ENCODE assay signal across 14 mouse cellular contexts in the genomic region with DNA sequence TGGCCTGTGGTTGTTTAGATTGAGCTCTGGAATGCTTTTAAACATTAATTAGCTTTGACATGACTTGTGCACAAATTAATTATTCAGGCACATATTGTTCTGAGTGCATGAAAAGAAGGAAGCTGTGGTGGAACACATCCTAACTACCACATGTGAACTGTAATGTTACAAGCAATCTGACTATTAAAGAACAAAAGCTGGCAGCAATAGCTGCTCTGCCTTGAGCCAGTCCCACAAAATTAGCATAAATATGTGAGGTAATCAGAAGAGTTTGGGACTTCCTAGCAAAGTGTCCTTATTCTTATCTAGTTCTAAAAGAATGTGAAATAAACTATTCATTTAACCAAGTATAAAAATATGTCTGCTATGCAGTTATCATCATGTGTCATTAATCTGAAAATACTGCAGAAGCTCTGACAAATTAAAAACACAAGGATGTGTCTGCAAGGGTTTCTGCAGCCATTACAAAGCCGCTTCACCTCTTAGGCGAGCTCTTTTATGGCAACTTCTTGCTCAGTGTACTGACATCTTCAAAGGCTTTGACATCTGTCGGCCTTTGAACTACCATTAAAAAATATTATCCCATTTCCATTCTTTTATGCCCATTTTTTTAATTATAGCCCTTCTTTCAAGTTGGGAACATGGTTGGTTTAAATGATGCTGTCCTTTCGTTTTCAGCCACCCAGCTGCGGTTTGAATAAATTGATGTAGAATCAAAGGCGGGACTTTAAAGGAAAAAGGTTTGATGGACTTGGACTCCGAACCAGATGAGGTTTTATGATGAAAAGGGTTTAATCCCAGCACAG.
A peak's percentile ranks its signal among the peaks of the same experiment; 100 is the strongest.
DNase-seq lines count a peak whose midpoint lies in the region; ATAC-seq and TF ChIP-seq lines count a peak whose summit lies in the region.
"Had no signal": no experiment of that assay in that cellular context is flagged by ENCODE, and none has a peak within 500 bp of the region (broad histone marks: within the 10 kb centered on the region; RNA-seq: fewer than 3 reads in every experiment).

No protein-coding gene starts in this region.

- 54% methylated on average over 7 of the region's 7 CpGs for WGBS in lung, embryonic 14.5 days
- 55% methylated on average over 7 of the region's 7 CpGs for WGBS in neural tube, embryonic 15.5 days

- no peak overlapping the region for H3K9ac ChIP-seq in lung, embryonic 14.5 days
- no peak overlapping the region for H3K9ac ChIP-seq in neural tube, embryonic 15.5 days (replicated peaks)
- H3K9ac ChIP-seq: liver, embryonic 15.5 days had no signal

- no peak overlapping the region for H3K4me3 ChIP-seq in lung, embryonic 14.5 days (ENCODE audit: low read depth, low read length)
- no peak overlapping the region for H3K4me3 ChIP-seq in embryonic fibroblast, embryonic 13.5 days (ENCODE audit: insufficient read depth, low read length)
- no peak overlapping the region for H3K4me3 ChIP-seq in neural tube, embryonic 15.5 days (replicated peaks)
- H3K4me3 ChIP-seq: liver, embryonic 15.5 days had no signal

- DNase-seq in lung, embryonic 14.5 days = peak; percentile 45
- no peak for DNase-seq in lung, postnatal 25 days (ENCODE audit: low spot score)
- DNase-seq in hindlimb bud, embryonic 11.5 days (ENCODE audit: extremely low spot score, low read depth, low spot score) = peak; percentile 31
- no peak for DNase-seq in thymus, postnatal 25 days
- DNase-seq in adrenal gland, postnatal 25 days = no peak
- DNase-seq: cerebellum, adult 9-10 months; heart, adult 11 months; heart, postnatal 14 days; kidney, adult 2 months; layer of hippocampus, adult 9-11 months; thymus, adult 2 months had no signal

- H3K4me2 ChIP-seq in lung, embryonic 14.5 days = no peak overlapping the region
- H3K4me2 ChIP-seq in neural tube, embryonic 15.5 days = no peak overlapping the region
- H3K4me2 ChIP-seq: liver, embryonic 15.5 days had no signal

- peaks cover 7% of the 10 kb centered on the region; the same call in 1 of the 2 replicates for H3K4me1 ChIP-seq in lung, embryonic 14.5 days (ENCODE audit: insufficient read depth)
- peaks cover 6% of the 10 kb centered on the region; the same call in 1 of the 2 replicates for H3K4me1 ChIP-seq in embryonic fibroblast, embryonic 13.5 days (ENCODE audit: control insufficient read depth, insufficient read depth, low read length)
- no peaks in the 10 kb centered on the region; the same call in 1 of the 2 replicates for H3K4me1 ChIP-seq in neural tube, embryonic 15.5 days
- H3K4me1 ChIP-seq: liver, embryonic 15.5 days had no signal

- no peak overlapping the region for H3K27ac ChIP-seq in lung, embryonic 14.5 days (ENCODE audit: low read depth)
- H3K27ac ChIP-seq in embryonic fibroblast, embryonic 13.5 days (ENCODE audit: insufficient read depth, low read length) = peak overlapping the region; percentile 47; the same call in 1 of the 2 replicates
- H3K27ac ChIP-seq in neural tube, embryonic 15.5 days (replicated peaks) = 0 out of 2 replicates have a peak overlapping the region, but pooled peaks have one; percentile 37
- H3K27ac ChIP-seq: liver, embryonic 15.5 days had no signal

- no peaks in the 10 kb centered on the region for H3K36me3 ChIP-seq in lung, embryonic 14.5 days (ENCODE audit: insufficient read depth)
- no peaks in the 10 kb centered on the region for H3K36me3 ChIP-seq in neural tube, embryonic 15.5 days
- H3K36me3 ChIP-seq: liver, embryonic 15.5 days had no signal

- TF ChIP-seq POLR2A in embryonic fibroblast, embryonic 13.5 days (IDR thresholded peaks at IDR 0.05; ENCODE audit: low read depth, low read length) = no peak

- no peak for TF ChIP-seq CTCF in lung, embryonic 14.5 days (IDR thresholded peaks at IDR 0.05; ENCODE audit: low read depth)
- TF ChIP-seq CTCF in embryonic fibroblast, embryonic 13.5 days (IDR thresholded peaks at IDR 0.05; ENCODE audit: borderline replicate concordance, insufficient read depth, low read length) = no peak

- no peak for ATAC-seq in lung, embryonic 14.5 days (ENCODE audit: insufficient read depth)
- ATAC-seq in neural tube, embryonic 15.5 days (ENCODE audit: low FRiP score) = no peak

- no peaks in the 10 kb centered on the region for H3K27me3 ChIP-seq in lung, embryonic 14.5 days (ENCODE audit: insufficient read depth, low read length)
- no peaks in the 10 kb centered on the region for H3K27me3 ChIP-seq in neural tube, embryonic 15.5 days (replicated peaks)
- H3K27me3 ChIP-seq: liver, embryonic 15.5 days had no signal

- no peaks in the 10 kb centered on the region for H3K9me3 ChIP-seq in lung, embryonic 14.5 days (ENCODE audit: low read depth, low read length)
- H3K9me3 ChIP-seq in neural tube, embryonic 15.5 days (replicated peaks) = no peaks in the 10 kb centered on the region
- H3K9me3 ChIP-seq: liver, embryonic 15.5 days had no signal

Comparison
In these comparisons a context has a peak if more than half of its experiments do, and no peak if none do; other contexts are left out.
1. DNase-seq: peak in lung, embryonic 14.5 days (single experiment) and hindlimb bud, embryonic 11.5 days (single experiment); none in lung, postnatal 25 days (single experiment), thymus, postnatal 25 days (single experiment) and adrenal gland, postnatal 25 days (single experiment).